Mouse (Mus musculus): ENCODE measurements around the gene Cd274. TPM values are rescaled to one million over a fixed set of nuclear protein-coding genes. Genes with fewer than 3 reads are reported as not detected.

The Cd274 gene
- polyA plus RNA-seq (2012; rRNA removed), result 5.4 and 9.0 TPM in 2 replicates

GRCm38 (mm10) chr19:29366969-29367622 is at the start of gene Cd274, which contains the start of gene Plgrkt:
Gene Cd274, plus strand, starts transcription at chr19:29367455.
Gene Plgrkt, minus strand, starts transcription at chr19:29367390.
- no peak for TF ChIP-seq CTCF (IDR thresholded peaks at IDR 0.05; ENCODE audit: insufficient read depth, low read length)
- TF ChIP-seq POLR2A (IDR thresholded peaks at IDR 0.05; ENCODE audit: borderline replicate concordance, extremely low read depth, low read depth, low read length), result peak; percentile 68; the same call in 1 of the 2 replicates
- peak; percentile 74 for DNase-seq
- Histone ChIP-seq H3K4me1 (ENCODE audit: control insufficient read depth, insufficient read depth, low read length) (peaks cover 6% of the 10 kb centered on the region), H3K4me3 (replicated peaks; ENCODE audit: extremely low read depth, low read depth, low read length) (peak within 1 kb of the TSS; percentile 81)
- WGBS, result under 1% methylated on average over 26 of the region's 26 CpGs

GRCm38 (mm10) chr19:29323416-29324049 is 43.7 kb upstream of the Cd274 start:
- Histone ChIP-seq H3K4me3 (replicated peaks; ENCODE audit: extremely low read depth, low read depth, low read length) (no peak overlapping the region), H3K4me1 (ENCODE audit: control insufficient read depth, insufficient read depth, low read length) (no peaks in the 10 kb centered on the region)
- WGBS, result 57% methylated on average over 8 of the region's 8 CpGs
- no peak for DNase-seq
- TF ChIP-seq POLR2A (IDR thresholded peaks at IDR 0.05; ENCODE audit: borderline replicate concordance, extremely low read depth, low read depth, low read length) (no peak), CTCF (IDR thresholded peaks at IDR 0.05; ENCODE audit: insufficient read depth, low read length) (no peak)

GRCm38 (mm10) chr19:29325053-29325851 is 42.0 kb upstream of the Cd274 start, which contains the start of gene Insl6:
Gene Insl6, minus strand, starts transcription at chr19:29325356.
- TF ChIP-seq POLR2A (IDR thresholded peaks at IDR 0.05; ENCODE audit: borderline replicate concordance, extremely low read depth, low read depth, low read length) (no peak), CTCF (IDR thresholded peaks at IDR 0.05; ENCODE audit: insufficient read depth, low read length) (no peak)
- Histone ChIP-seq H3K4me1 (ENCODE audit: control insufficient read depth, insufficient read depth, low read length) (no peaks in the 10 kb centered on the region), H3K4me3 (replicated peaks; ENCODE audit: extremely low read depth, low read depth, low read length) (peak within 1 kb of the TSS; percentile 20)
- WGBS, result 3% methylated on average over 31 of the region's 31 CpGs
- peak; percentile 58 for DNase-seq

- 39% methylated on average over 9 of the region's 9 CpGs for WGBS
- H3K4me3 ChIP-seq (replicated peaks; ENCODE audit: extremely low read depth, low read depth, low read length), result no peak overlapping the region
- no peak for TF ChIP-seq POLR2A (IDR thresholded peaks at IDR 0.05; ENCODE audit: borderline replicate concordance, extremely low read depth, low read depth, low read length)
- no peak for TF ChIP-seq CTCF (IDR thresholded peaks at IDR 0.05; ENCODE audit: insufficient read depth, low read length)
- no peak for DNase-seq
- H3K4me1 ChIP-seq (ENCODE audit: control insufficient read depth, insufficient read depth, low read length), result no peaks in the 10 kb centered on the region
Observed at GRCm38 (mm10) chr19:29325852-29326180, 41.4 kb upstream of the Cd274 start.

- TF ChIP-seq CTCF (IDR thresholded peaks at IDR 0.05; ENCODE audit: insufficient read depth, low read length) (no peak), POLR2A (IDR thresholded peaks at IDR 0.05; ENCODE audit: borderline replicate concordance, extremely low read depth, low read depth, low read length) (no peak)
- H3K4me3 ChIP-seq (replicated peaks; ENCODE audit: extremely low read depth, low read depth, low read length), result no peak overlapping the region
- 86% methylated on average over 4 of the region's 4 CpGs for WGBS
- H3K4me1 ChIP-seq (ENCODE audit: control insufficient read depth, insufficient read depth, low read length), result no peaks in the 10 kb centered on the region
- DNase-seq, result no peak
Observed at GRCm38 (mm10) chr19:29326396-29326795, 40.9 kb upstream of the Cd274 start.

GRCm38 (mm10) chr19:29326822-29327552 is 40.3 kb upstream of the Cd274 start:
- no peak for DNase-seq
- Histone ChIP-seq H3K4me1 (ENCODE audit: control insufficient read depth, insufficient read depth, low read length) (no peaks in the 10 kb centered on the region), H3K4me3 (replicated peaks; ENCODE audit: extremely low read depth, low read depth, low read length) (no peak overlapping the region)
- no peak for TF ChIP-seq POLR2A (IDR thresholded peaks at IDR 0.05; ENCODE audit: borderline replicate concordance, extremely low read depth, low read depth, low read length)
- no peak for TF ChIP-seq CTCF (IDR thresholded peaks at IDR 0.05; ENCODE audit: insufficient read depth, low read length)
- WGBS, result 78% methylated on average over 13 of the region's 13 CpGs

- TF ChIP-seq CTCF (IDR thresholded peaks at IDR 0.05; ENCODE audit: insufficient read depth, low read length), result no peak
- TF ChIP-seq POLR2A (IDR thresholded peaks at IDR 0.05; ENCODE audit: borderline replicate concordance, extremely low read depth, low read depth, low read length), result no peak
- Histone ChIP-seq H3K4me1 (ENCODE audit: control insufficient read depth, insufficient read depth, low read length) (no peaks in the 10 kb centered on the region), H3K4me3 (replicated peaks; ENCODE audit: extremely low read depth, low read depth, low read length) (no peak within 1 kb of the TSS)
- DNase-seq, result no peak
- 5% methylated on average over 23 of the region's 23 CpGs for WGBS
Observed at GRCm38 (mm10) chr19:29334068-29334745, 33.0 kb upstream of the Cd274 start, which contains the start of gene Rln1. Gene Rln1, minus strand, starts transcription at chr19:29334670.

- Histone ChIP-seq H3K4me3 (replicated peaks; ENCODE audit: extremely low read depth, low read depth, low read length) (no peak overlapping the region), H3K4me1 (ENCODE audit: control insufficient read depth, insufficient read depth, low read length) (no peaks in the 10 kb centered on the region)
- 94% methylated on average over 2 of the region's 2 CpGs for WGBS
- no peak for DNase-seq
- TF ChIP-seq CTCF (IDR thresholded peaks at IDR 0.05; ENCODE audit: insufficient read depth, low read length), result no peak
- TF ChIP-seq POLR2A (IDR thresholded peaks at IDR 0.05; ENCODE audit: borderline replicate concordance, extremely low read depth, low read depth, low read length), result no peak
Observed at GRCm38 (mm10) chr19:29336624-29337023, 30.6 kb upstream of the Cd274 start.

All from lung, adult 2 months (tissue).